Mouse (Mus musculus): ENCODE data around the gene Ank3. TPM values are rescaled to one million over a fixed set of nuclear protein-coding genes. Genes with fewer than 3 reads are reported as not detected.

Gene Ank3
- polyA plus RNA-seq, 1 experiment from 2014 or later: 60.0 TPM

- H3K9ac ChIP-seq (ENCODE audit: low read length): no peak overlapping the region
- 91% methylated on average over 3 of the region's 4 CpGs for WGBS
- no peak overlapping the region for H3K27ac ChIP-seq (ENCODE audit: low read depth, low read length)
- H3K9me3 ChIP-seq (replicated peaks; ENCODE audit: control insufficient read depth, low read length): no peaks in the 10 kb centered on the region
- H3K4me3 ChIP-seq (ENCODE audit: low read depth, low read length): no peak overlapping the region
- ATAC-seq (no peak), DNase-seq (ENCODE audit: low spot score) (no peak)
- H3K4me1 ChIP-seq (ENCODE audit: control insufficient read depth, insufficient read depth, low read length): no peaks in the 10 kb centered on the region
- no peaks in the 10 kb centered on the region for H3K36me3 ChIP-seq (ENCODE audit: control insufficient read depth, insufficient read depth, low read length)
- no peak overlapping the region for H3K4me2 ChIP-seq (ENCODE audit: low read length)
- H3K27me3 ChIP-seq (replicated peaks; ENCODE audit: control insufficient read depth, insufficient read depth, low read length): no peaks in the 10 kb centered on the region
Observed at GRCm38 (mm10) chr10:69967994-69968393, 569.4 kb downstream of the Ank3 start.

- no peak overlapping the region for H3K9ac ChIP-seq (ENCODE audit: low read length)
- H3K4me1 ChIP-seq (ENCODE audit: control insufficient read depth, insufficient read depth, low read length): no peaks in the 10 kb centered on the region
- peak; percentile 61 for DNase-seq (ENCODE audit: low spot score)
- H3K27ac ChIP-seq (ENCODE audit: low read depth, low read length): no peak overlapping the region
- no peak overlapping the region for H3K4me2 ChIP-seq (ENCODE audit: low read length)
- H3K27me3 ChIP-seq (replicated peaks; ENCODE audit: control insufficient read depth, insufficient read depth, low read length): no peaks in the 10 kb centered on the region
- H3K9me3 ChIP-seq (replicated peaks; ENCODE audit: control insufficient read depth, low read length): no peaks in the 10 kb centered on the region
- no peak overlapping the region for H3K4me3 ChIP-seq (ENCODE audit: low read depth, low read length)
- peak; percentile 44 for ATAC-seq
- H3K36me3 ChIP-seq (ENCODE audit: control insufficient read depth, insufficient read depth, low read length): peaks cover 40% of the 10 kb centered on the region
- WGBS: 92% methylated on average over 2 of the region's 2 CpGs
Observed at GRCm38 (mm10) chr10:69979636-69980035, 581.1 kb downstream of the Ank3 start.

- H3K36me3 ChIP-seq (ENCODE audit: control insufficient read depth, insufficient read depth, low read length): peaks cover 42% of the 10 kb centered on the region
- no peaks in the 10 kb centered on the region for H3K9me3 ChIP-seq (replicated peaks; ENCODE audit: control insufficient read depth, low read length)
- no peak for ATAC-seq
- H3K4me1 ChIP-seq (ENCODE audit: control insufficient read depth, insufficient read depth, low read length): no peaks in the 10 kb centered on the region
- H3K27me3 ChIP-seq (replicated peaks; ENCODE audit: control insufficient read depth, insufficient read depth, low read length): no peaks in the 10 kb centered on the region
- no peak overlapping the region for H3K4me3 ChIP-seq (ENCODE audit: low read depth, low read length)
- DNase-seq (ENCODE audit: low spot score): no peak
- H3K27ac ChIP-seq (ENCODE audit: low read depth, low read length): no peak overlapping the region
- H3K9ac ChIP-seq (ENCODE audit: low read length): no peak overlapping the region
- H3K4me2 ChIP-seq (ENCODE audit: low read length): no peak overlapping the region
- 77% methylated on average over 21 of the region's 21 CpGs for WGBS
Observed at GRCm38 (mm10) chr10:69981386-69982097, 583.0 kb downstream of the Ank3 start.

GRCm38 (mm10) chr10:69982701-69983100, 584.1 kb downstream of the Ank3 start:
- Histone ChIP-seq H3K4me3 (ENCODE audit: low read depth, low read length) (no peak overlapping the region), H3K4me1 (ENCODE audit: control insufficient read depth, insufficient read depth, low read length) (no peaks in the 10 kb centered on the region), H3K36me3 (ENCODE audit: control insufficient read depth, insufficient read depth, low read length) (peaks cover 45% of the 10 kb centered on the region), H3K9ac (ENCODE audit: low read length) (no peak overlapping the region), H3K9me3 (replicated peaks; ENCODE audit: control insufficient read depth, low read length) (no peaks in the 10 kb centered on the region), H3K27ac (ENCODE audit: low read depth, low read length) (no peak overlapping the region), H3K27me3 (replicated peaks; ENCODE audit: control insufficient read depth, insufficient read depth, low read length) (no peaks in the 10 kb centered on the region), H3K4me2 (ENCODE audit: low read length) (no peak overlapping the region)
- ATAC-seq: no peak
- no peak for DNase-seq (ENCODE audit: low spot score)
- WGBS: 93% methylated on average over 4 of the region's 4 CpGs

GRCm38 (mm10) chr10:69987496-69987895, 588.9 kb downstream of the Ank3 start:
- H3K4me1 ChIP-seq (ENCODE audit: control insufficient read depth, insufficient read depth, low read length): no peaks in the 10 kb centered on the region
- DNase-seq (ENCODE audit: low spot score): no peak
- 96% methylated on average over 11 of the region's 11 CpGs for WGBS

GRCm38 (mm10) chr10:69997082-69997481, 598.5 kb downstream of the Ank3 start:
- H3K4me1 ChIP-seq (ENCODE audit: control insufficient read depth, insufficient read depth, low read length): no peaks in the 10 kb centered on the region
- ATAC-seq (no peak), DNase-seq (ENCODE audit: low spot score) (no peak)
- H3K4me3 ChIP-seq (ENCODE audit: low read depth, low read length): no peak overlapping the region
- H3K36me3 ChIP-seq (ENCODE audit: control insufficient read depth, insufficient read depth, low read length): peaks cover 54% of the 10 kb centered on the region
- no peaks in the 10 kb centered on the region for H3K27me3 ChIP-seq (replicated peaks; ENCODE audit: control insufficient read depth, insufficient read depth, low read length)
- H3K9ac ChIP-seq (ENCODE audit: low read length): no peak overlapping the region
- no peaks in the 10 kb centered on the region; the same call in 1 of the 2 replicates for H3K9me3 ChIP-seq (replicated peaks; ENCODE audit: control insufficient read depth, low read length)
- 91% methylated on average over 8 of the region's 8 CpGs for WGBS
- no peak overlapping the region for H3K27ac ChIP-seq (ENCODE audit: low read depth, low read length)
- H3K4me2 ChIP-seq (ENCODE audit: low read length): no peak overlapping the region

More at GRCm38 (mm10) chr10:69987496-69987895, 588.9 kb downstream of the Ank3 start:
- Histone ChIP-seq H3K4me2 (ENCODE audit: low read length) (no peak overlapping the region), H3K4me3 (ENCODE audit: low read depth, low read length) (no peak overlapping the region), H3K27me3 (replicated peaks; ENCODE audit: control insufficient read depth, insufficient read depth, low read length) (no peaks in the 10 kb centered on the region), H3K36me3 (ENCODE audit: control insufficient read depth, insufficient read depth, low read length) (peaks cover 68% of the 10 kb centered on the region), H3K9ac (ENCODE audit: low read length) (no peak overlapping the region), H3K9me3 (replicated peaks; ENCODE audit: control insufficient read depth, low read length) (peaks cover 4% of the 10 kb centered on the region; the same call in 1 of the 2 replicates), H3K27ac (ENCODE audit: low read depth, low read length) (no peak overlapping the region)
- no peak for ATAC-seq

- WGBS: 91% methylated on average over 5 of the region's 5 CpGs
- Histone ChIP-seq H3K9me3 (replicated peaks; ENCODE audit: control insufficient read depth, low read length) (no peaks in the 10 kb centered on the region), H3K27ac (ENCODE audit: low read depth, low read length) (no peak overlapping the region), H3K27me3 (replicated peaks; ENCODE audit: control insufficient read depth, insufficient read depth, low read length) (no peaks in the 10 kb centered on the region), H3K4me1 (ENCODE audit: control insufficient read depth, insufficient read depth, low read length) (no peaks in the 10 kb centered on the region), H3K4me2 (ENCODE audit: low read length) (no peak overlapping the region), H3K9ac (ENCODE audit: low read length) (no peak overlapping the region), H3K4me3 (ENCODE audit: low read depth, low read length) (no peak overlapping the region), H3K36me3 (ENCODE audit: control insufficient read depth, insufficient read depth, low read length) (peaks cover 54% of the 10 kb centered on the region)
- DNase-seq (ENCODE audit: low spot score): no peak
- no peak for ATAC-seq
Observed at GRCm38 (mm10) chr10:70004058-70004457, 605.5 kb downstream of the Ank3 start.

GRCm38 (mm10) chr10:70004831-70005230, 606.3 kb downstream of the Ank3 start:
- 98% methylated on average over 15 of the region's 15 CpGs for WGBS
- Histone ChIP-seq H3K27ac (ENCODE audit: low read depth, low read length) (no peak overlapping the region), H3K9ac (ENCODE audit: low read length) (no peak overlapping the region), H3K4me1 (ENCODE audit: control insufficient read depth, insufficient read depth, low read length) (no peaks in the 10 kb centered on the region), H3K4me2 (ENCODE audit: low read length) (no peak overlapping the region), H3K9me3 (replicated peaks; ENCODE audit: control insufficient read depth, low read length) (no peaks in the 10 kb centered on the region), H3K36me3 (ENCODE audit: control insufficient read depth, insufficient read depth, low read length) (peaks cover 46% of the 10 kb centered on the region), H3K4me3 (ENCODE audit: low read depth, low read length) (no peak overlapping the region), H3K27me3 (replicated peaks; ENCODE audit: control insufficient read depth, insufficient read depth, low read length) (no peaks in the 10 kb centered on the region)
- ATAC-seq: no peak
- no peak for DNase-seq (ENCODE audit: low spot score)

- peaks cover 38% of the 10 kb centered on the region for H3K36me3 ChIP-seq (ENCODE audit: control insufficient read depth, insufficient read depth, low read length)
- WGBS: 74% methylated on average over 9 of the region's 9 CpGs
Observed at GRCm38 (mm10) chr10:70006380-70006779, 607.8 kb downstream of the Ank3 start.

More at GRCm38 (mm10) chr10:70006380-70006779, 607.8 kb downstream of the Ank3 start:
- no peak overlapping the region for H3K27ac ChIP-seq (ENCODE audit: low read depth, low read length)
- H3K27me3 ChIP-seq (replicated peaks; ENCODE audit: control insufficient read depth, insufficient read depth, low read length): no peaks in the 10 kb centered on the region
- no peaks in the 10 kb centered on the region for H3K4me1 ChIP-seq (ENCODE audit: control insufficient read depth, insufficient read depth, low read length)
- DNase-seq (ENCODE audit: low spot score) (no peak), ATAC-seq (no peak)
- H3K9me3 ChIP-seq (replicated peaks; ENCODE audit: control insufficient read depth, low read length): no peaks in the 10 kb centered on the region
- H3K4me2 ChIP-seq (ENCODE audit: low read length): no peak overlapping the region
- H3K4me3 ChIP-seq (ENCODE audit: low read depth, low read length): no peak overlapping the region
- no peak overlapping the region for H3K9ac ChIP-seq (ENCODE audit: low read length)

All from forebrain, embryonic 14.5 days (tissue).